Comparison of ENCODE assay signal across 13 mouse cellular contexts in the genomic region with DNA sequence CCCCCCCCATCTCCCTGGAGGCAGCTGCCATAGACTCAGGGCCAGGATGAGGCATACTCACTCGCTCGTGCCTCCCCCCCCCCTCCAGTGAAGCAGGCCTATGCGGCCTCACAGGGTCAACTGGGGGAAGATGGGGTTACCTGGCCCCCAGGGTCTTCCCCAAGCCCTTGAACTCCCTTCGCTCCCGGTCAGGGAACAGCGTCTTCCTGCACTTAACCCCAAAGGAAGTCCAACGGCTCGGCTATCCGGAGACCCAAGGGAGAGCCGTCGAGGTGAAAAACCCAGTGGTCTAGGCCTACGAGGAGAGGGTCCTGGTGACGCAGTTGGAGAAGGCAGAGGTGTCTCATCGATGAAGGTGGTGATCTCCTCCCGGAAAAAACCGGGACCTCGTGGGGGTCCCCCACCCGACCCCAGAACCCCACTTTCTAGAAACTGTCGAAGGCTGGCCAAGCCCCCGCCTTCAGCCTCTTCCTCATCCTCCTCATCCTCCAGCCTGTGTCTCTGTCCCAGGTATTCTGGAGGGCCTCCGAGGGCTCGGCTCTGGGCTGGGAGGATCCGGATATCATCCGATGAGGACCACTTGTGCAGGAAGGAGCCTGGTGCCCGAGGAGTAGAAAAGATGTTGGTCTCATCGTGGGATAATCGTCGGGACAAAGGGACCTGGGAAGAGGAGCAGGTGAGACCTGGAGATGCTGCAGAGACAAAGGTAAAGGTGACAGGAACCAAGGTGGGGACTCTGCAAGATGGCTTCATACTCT. TPM values are rescaled to one million over a fixed set of nuclear protein-coding genes. Genes with fewer than 3 reads are reported as not detected.
DNase-seq lines count a peak whose midpoint lies in the region; ATAC-seq and TF ChIP-seq lines count a peak whose summit lies in the region.
"Had no signal": no experiment of that assay in that cellular context is flagged by ENCODE, and none has a peak within 500 bp of the region (broad histone marks: within the 10 kb centered on the region; RNA-seq: fewer than 3 reads in every experiment).

No protein-coding gene starts in this region.

- WGBS in midbrain, embryonic 10.5 days = 77% methylated on average over 28 of the region's 28 CpGs
- WGBS in midbrain, embryonic 11.5 days = 79% methylated on average over 28 of the region's 28 CpGs
- 80% methylated on average over 28 of the region's 28 CpGs for WGBS in hindbrain, postnatal 0 days
- 78% methylated on average over 28 of the region's 28 CpGs for WGBS in neural tube, embryonic 14.5 days
- 68% methylated on average over 26 of the region's 28 CpGs for WGBS in liver, postnatal 0 days (ENCODE audit: insufficient replicate concordance)

- H3K36me3 ChIP-seq in midbrain, embryonic 10.5 days = peaks cover 16% of the 10 kb centered on the region
- H3K36me3 ChIP-seq in midbrain, embryonic 11.5 days (ENCODE audit: control insufficient read depth, insufficient read depth, low read length) = no peaks in the 10 kb centered on the region
- H3K36me3 ChIP-seq in hindbrain, postnatal 0 days (ENCODE audit: insufficient read depth, low read length) = no peaks in the 10 kb centered on the region
- H3K36me3 ChIP-seq in neural tube, embryonic 14.5 days (ENCODE audit: control insufficient read depth, insufficient read depth, low read length) = no peaks in the 10 kb centered on the region
- H3K36me3 ChIP-seq in liver, postnatal 0 days (replicated peaks; ENCODE audit: insufficient read depth, low read length) = no peaks in the 10 kb centered on the region

- no peak overlapping the region for H3K9ac ChIP-seq in midbrain, embryonic 11.5 days (ENCODE audit: low read length)
- H3K9ac ChIP-seq in hindbrain, postnatal 0 days (replicated peaks; ENCODE audit: low read length) = peak overlapping the region; percentile 21; the same call in 1 of the 2 replicates
- H3K9ac ChIP-seq in neural tube, embryonic 14.5 days (replicated peaks; ENCODE audit: low read depth, low read length) = no peak overlapping the region
- no peak overlapping the region for H3K9ac ChIP-seq in liver, postnatal 0 days (replicated peaks)

- DNase-seq in heart, adult 11 months = peak; percentile 94
- DNase-seq in heart, adult 18-20 months = no peak
- DNase-seq in midbrain, embryonic 10.5 days (ENCODE audit: low spot score) = no peak
- no peak for DNase-seq in midbrain, embryonic 11.5 days (ENCODE audit: low spot score, missing footprints)
- DNase-seq in hindbrain, postnatal 0 days (ENCODE audit: low spot score) = no peak
- DNase-seq in liver, postnatal 0 days = no peak
- DNase-seq: gastrocnemius, postnatal 14 days; kidney, postnatal 14 days; right cerebral cortex, postnatal 4 days; thymus, postnatal 25 days had no signal

- no peak for TF ChIP-seq EP300 in liver, postnatal 0 days (IDR thresholded peaks at IDR 0.05; ENCODE audit: low read depth)

- peaks cover 54% of the 10 kb centered on the region for H3K27me3 ChIP-seq in midbrain, embryonic 10.5 days (ENCODE audit: low read depth, poor library complexity, severe bottlenecking)
- H3K27me3 ChIP-seq in midbrain, embryonic 11.5 days (ENCODE audit: control insufficient read depth, insufficient read depth, low read length) = peaks cover 3% of the 10 kb centered on the region; the same call in 1 of the 2 replicates
- no peaks in the 10 kb centered on the region for H3K27me3 ChIP-seq in hindbrain, postnatal 0 days (ENCODE audit: insufficient read depth, low read length)
- H3K27me3 ChIP-seq in neural tube, embryonic 14.5 days (ENCODE audit: control insufficient read depth, insufficient read depth, low read length) = no peaks in the 10 kb centered on the region
- H3K27me3 ChIP-seq in liver, postnatal 0 days (ENCODE audit: insufficient read depth, low read length) = peaks cover 80% of the 10 kb centered on the region

- ATAC-seq in midbrain, embryonic 11.5 days (ENCODE audit: low FRiP score) = no peak
- ATAC-seq in hindbrain, postnatal 0 days = no peak
- no peak for ATAC-seq in neural tube, embryonic 14.5 days (ENCODE audit: low read depth)
- ATAC-seq in monocyte, adult 5-6 weeks (replicated peaks; ENCODE audit: insufficient number of reproducible peaks, low FRiP score, low TSS enrichment, poor library complexity, severe bottlenecking) = no peak
- no peak for ATAC-seq in liver, postnatal 0 days

- peaks cover 83% of the 10 kb centered on the region for H3K4me1 ChIP-seq in midbrain, embryonic 10.5 days
- H3K4me1 ChIP-seq in midbrain, embryonic 11.5 days (ENCODE audit: control insufficient read depth, insufficient read depth, low read length) = peaks cover 35% of the 10 kb centered on the region
- H3K4me1 ChIP-seq in hindbrain, postnatal 0 days (ENCODE audit: insufficient read depth, low read length) = peaks cover 23% of the 10 kb centered on the region
- peaks cover 44% of the 10 kb centered on the region for H3K4me1 ChIP-seq in neural tube, embryonic 14.5 days (ENCODE audit: control insufficient read depth, insufficient read depth, low read length)
- peaks cover 11% of the 10 kb centered on the region for H3K4me1 ChIP-seq in liver, postnatal 0 days (ENCODE audit: insufficient read depth)

- TF ChIP-seq CTCF in hindbrain, postnatal 0 days (IDR thresholded peaks at IDR 0.05; ENCODE audit: low read depth) = no peak
- no peak for TF ChIP-seq CTCF in liver, postnatal 0 days (IDR thresholded peaks at IDR 0.05; ENCODE audit: low read depth)

- peak overlapping the region; percentile 70 for H3K4me3 ChIP-seq in midbrain, embryonic 10.5 days
- H3K4me3 ChIP-seq in midbrain, embryonic 11.5 days (ENCODE audit: low read depth, low read length) = no peak overlapping the region
- H3K4me3 ChIP-seq in hindbrain, postnatal 0 days (ENCODE audit: low read length) = no peak overlapping the region
- H3K4me3 ChIP-seq in neural tube, embryonic 14.5 days (ENCODE audit: low read depth, low read length) = no peak overlapping the region
- H3K4me3 ChIP-seq in liver, postnatal 0 days (ENCODE audit: low read depth, low read length) = no peak overlapping the region

- no peak overlapping the region; the same call in 1 of the 2 replicates for H3K4me2 ChIP-seq in midbrain, embryonic 11.5 days
- no peak overlapping the region for H3K4me2 ChIP-seq in hindbrain, postnatal 0 days (ENCODE audit: low read depth, low read length)
- peak overlapping the region; percentile 76; the same call in 1 of the 2 replicates for H3K4me2 ChIP-seq in neural tube, embryonic 14.5 days (ENCODE audit: low read depth, low read length)
- H3K4me2 ChIP-seq in liver, postnatal 0 days (ENCODE audit: low read depth, low read length) = no peak overlapping the region

- H3K9me3 ChIP-seq in midbrain, embryonic 10.5 days (replicated peaks) = no peaks in the 10 kb centered on the region
- no peaks in the 10 kb centered on the region for H3K9me3 ChIP-seq in midbrain, embryonic 11.5 days (ENCODE audit: control insufficient read depth, low read length)
- no peaks in the 10 kb centered on the region for H3K9me3 ChIP-seq in hindbrain, postnatal 0 days (ENCODE audit: low read length)
- H3K9me3 ChIP-seq in neural tube, embryonic 14.5 days (ENCODE audit: control insufficient read depth, low read length) = no peaks in the 10 kb centered on the region
- no peaks in the 10 kb centered on the region for H3K9me3 ChIP-seq in liver, postnatal 0 days (ENCODE audit: low read length)

- peak overlapping the region; percentile 92; the same call in 1 of the 2 replicates for H3K27ac ChIP-seq in midbrain, embryonic 10.5 days (replicated peaks)
- no peak overlapping the region for H3K27ac ChIP-seq in midbrain, embryonic 11.5 days (ENCODE audit: low read depth, low read length)
- peak overlapping the region; percentile 98; the same call in 1 of the 2 replicates for H3K27ac ChIP-seq in hindbrain, postnatal 0 days
- H3K27ac ChIP-seq in neural tube, embryonic 14.5 days (ENCODE audit: low read depth, low read length) = no peak overlapping the region
- H3K27ac ChIP-seq in liver, postnatal 0 days (ENCODE audit: low read depth) = no peak overlapping the region

RNA-seq across cellular contexts. Expression of a gene that starts 1.2 kb away (rescaled TPM):
- total RNA-seq in heart, adult 18-20 months (2021) = 1 to 10 TPM; 8.2 to 8.3 TPM
- 8.3 and 9.9 TPM in 2 replicates for polyA plus RNA-seq in midbrain, embryonic 10.5 days (2016; fragmentation: Nextera tagmentation; extraction: Ambion mirVana)
- polyA plus RNA-seq in midbrain, embryonic 11.5 days (2014; fragmentation: Nextera tagmentation; extraction: Ambion mirVana) = 7.8 and 7.9 TPM in 2 replicates
- 71.3 and 79.5 TPM in 2 replicates for total RNA-seq in hindbrain, postnatal 0 days (2014; rRNA removed)
- polyA plus RNA-seq in hindbrain, postnatal 0 days (2015; fragmentation: Nextera tagmentation; extraction: Ambion mirVana) = 11.3 and 12.0 TPM in 2 replicates
- 19.1 and 23.7 TPM in 2 replicates for polyA plus RNA-seq in neural tube, embryonic 14.5 days (2014; fragmentation: Nextera tagmentation; extraction: Ambion mirVana)
- 0.39 TPM in 1 of 3 replicates, not detected in the others for total RNA-seq in monocyte, adult 5-6 weeks (2017)
- 0.80 and 0.88 TPM in 2 replicates for polyA plus RNA-seq in liver, postnatal 0 days (2015; fragmentation: Nextera tagmentation; extraction: Ambion mirVana)

RNA-seq across cellular contexts. Expression of a gene that starts 5.0 kb away (rescaled TPM):
- under 1 TPM; 0.36 to 0.84 TPM for total RNA-seq in heart, adult 18-20 months (2021)
- polyA plus RNA-seq in midbrain, embryonic 10.5 days (2016; fragmentation: Nextera tagmentation; extraction: Ambion mirVana) = 2.8 and 3.6 TPM in 2 replicates
- polyA plus RNA-seq in midbrain, embryonic 11.5 days (2014; fragmentation: Nextera tagmentation; extraction: Ambion mirVana) = 1.6 and 2.1 TPM in 2 replicates
- total RNA-seq in hindbrain, postnatal 0 days (2014; rRNA removed) = 193 and 194 TPM in 2 replicates
- polyA plus RNA-seq in hindbrain, postnatal 0 days (2015; fragmentation: Nextera tagmentation; extraction: Ambion mirVana) = 30.1 and 31.9 TPM in 2 replicates
- 11.2 and 14.2 TPM in 2 replicates for polyA plus RNA-seq in neural tube, embryonic 14.5 days (2014; fragmentation: Nextera tagmentation; extraction: Ambion mirVana)
- total RNA-seq in monocyte, adult 5-6 weeks (2017) = 0.38 TPM in 1 of 3 replicates, not detected in the others
- polyA plus RNA-seq in liver, postnatal 0 days (2015; fragmentation: Nextera tagmentation; extraction: Ambion mirVana) = 0.04 and 0.08 TPM in 2 replicates

RNA-seq across cellular contexts. Expression of a gene that starts 18.7 kb away (rescaled TPM):
- 10 to 100 TPM; 14.1 to 14.6 TPM for total RNA-seq in heart, adult 18-20 months (2021)
- 0.89 and 3.4 TPM in 2 replicates for polyA plus RNA-seq in midbrain, embryonic 10.5 days (2016; fragmentation: Nextera tagmentation; extraction: Ambion mirVana)
- 3.8 TPM in 2 replicates for polyA plus RNA-seq in midbrain, embryonic 11.5 days (2014; fragmentation: Nextera tagmentation; extraction: Ambion mirVana)
- total RNA-seq in hindbrain, postnatal 0 days (2014; rRNA removed) = 0.68 and 0.72 TPM in 2 replicates
- polyA plus RNA-seq in hindbrain, postnatal 0 days (2015; fragmentation: Nextera tagmentation; extraction: Ambion mirVana) = 1.6 and 2.2 TPM in 2 replicates
- 0.44 and 0.54 TPM in 2 replicates for polyA plus RNA-seq in neural tube, embryonic 14.5 days (2014; fragmentation: Nextera tagmentation; extraction: Ambion mirVana)
- total RNA-seq in monocyte, adult 5-6 weeks (2017) = 0.19 TPM in 1 of 3 replicates, not detected in the others
- polyA plus RNA-seq in liver, postnatal 0 days (2015; fragmentation: Nextera tagmentation; extraction: Ambion mirVana) = 0.19 TPM in 1 of 2 replicates, not detected in the other
- total RNA-seq: liver, adult 2 months had no signal
- polyA plus RNA-seq: liver, adult 2 months had no signal

RNA-seq across cellular contexts. Expression of a gene that starts 29.3 kb away (rescaled TPM):
- 1 to 10 TPM in 1 of 2 experiments, under 1 TPM in 1; 0.50 to 3.7 TPM for total RNA-seq in heart, adult 18-20 months (2021)
- 0.05 TPM in 1 of 2 replicates, not detected in the other for polyA plus RNA-seq in midbrain, embryonic 10.5 days (2016; fragmentation: Nextera tagmentation; extraction: Ambion mirVana)
- polyA plus RNA-seq in midbrain, embryonic 11.5 days (2014; fragmentation: Nextera tagmentation; extraction: Ambion mirVana) = not detected in 2 replicates
- 0.05 TPM in 1 of 2 replicates, not detected in the other for total RNA-seq in hindbrain, postnatal 0 days (2014; rRNA removed)
- polyA plus RNA-seq in hindbrain, postnatal 0 days (2015; fragmentation: Nextera tagmentation; extraction: Ambion mirVana) = 0.13 and 0.18 TPM in 2 replicates
- polyA plus RNA-seq in neural tube, embryonic 14.5 days (2014; fragmentation: Nextera tagmentation; extraction: Ambion mirVana) = 0.12 TPM in 1 of 2 replicates, not detected in the other
- 3.1 to 5.2 TPM (median 4.0 TPM) in 3 replicates for total RNA-seq in monocyte, adult 5-6 weeks (2017)
- polyA plus RNA-seq in liver, postnatal 0 days (2015; fragmentation: Nextera tagmentation; extraction: Ambion mirVana) = 0.14 and 0.24 TPM in 2 replicates

RNA-seq across cellular contexts. Expression of a gene that starts 29.4 kb away (rescaled TPM):
- total RNA-seq in heart, adult 18-20 months (2021) = under 1 TPM; 0.54 to 0.55 TPM
- polyA plus RNA-seq in midbrain, embryonic 10.5 days (2016; fragmentation: Nextera tagmentation; extraction: Ambion mirVana) = 258 and 273 TPM in 2 replicates
- 225 and 244 TPM in 2 replicates for polyA plus RNA-seq in midbrain, embryonic 11.5 days (2014; fragmentation: Nextera tagmentation; extraction: Ambion mirVana)
- 34.7 and 39.9 TPM in 2 replicates for total RNA-seq in hindbrain, postnatal 0 days (2014; rRNA removed)
- 40.9 and 47.3 TPM in 2 replicates for polyA plus RNA-seq in hindbrain, postnatal 0 days (2015; fragmentation: Nextera tagmentation; extraction: Ambion mirVana)
- 16.8 and 16.9 TPM in 2 replicates for polyA plus RNA-seq in neural tube, embryonic 14.5 days (2014; fragmentation: Nextera tagmentation; extraction: Ambion mirVana)
- 0.32 to 5.8 TPM in 2 of 3 replicates, not detected in the other for total RNA-seq in monocyte, adult 5-6 weeks (2017)
- polyA plus RNA-seq in liver, postnatal 0 days (2015; fragmentation: Nextera tagmentation; extraction: Ambion mirVana) = 96.4 and 98.3 TPM in 2 replicates

Comparison
In these comparisons a context has a peak if more than half of its experiments do, and no peak if none do; other contexts are left out.
1. H3K27ac ChIP-seq: peak in midbrain, embryonic 10.5 days (single experiment) and hindbrain, postnatal 0 days (single experiment); none in midbrain, embryonic 11.5 days (single experiment), neural tube, embryonic 14.5 days (single experiment) and liver, postnatal 0 days (single experiment).